Mouse (Mus musculus) embryo, embryonic 11.5 days (tissue): Measurements from ENCODE around the gene Adgrb3.
"Not testable (repeated sequence)": the region's sequence is repeated elsewhere in the genome, so short reads cannot be mapped to it uniquely, and the experiment has no call there.

Source experiments
- DNase-seq: peaks from one replicate; pipeline ENCODE4 v3.0.0-alpha.2; 2012; ENCODE audit warnings: low read depth, low spot score

Adgrb3 gene

GRCm38 (mm10) chr1:25132150-25132824 is 697.2 kb downstream of the Adgrb3 start:
- no peak for DNase-seq

DNA sequence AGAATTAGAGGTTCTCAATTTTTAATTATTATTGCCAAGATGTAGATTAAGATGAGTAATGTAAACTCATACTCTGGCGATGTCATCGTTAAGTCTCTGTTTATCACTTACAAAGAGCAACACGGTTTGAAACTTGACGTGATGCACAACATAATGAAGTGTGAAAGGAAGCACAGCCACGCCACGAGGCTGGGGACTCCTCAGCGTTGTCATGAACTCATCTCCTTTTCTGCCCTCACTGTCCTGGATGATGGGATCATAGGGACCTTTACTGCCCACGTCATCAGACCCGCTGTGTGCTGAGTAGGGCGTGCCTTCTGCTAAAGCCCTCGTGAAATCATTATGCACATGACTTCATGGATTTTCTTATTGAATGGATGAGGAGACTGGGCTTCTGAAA is 714.0 kb downstream of the Adgrb3 start:
- no peak for DNase-seq

GRCm38 (mm10) chr1:25107500-25108101 is 721.9 kb downstream of the Adgrb3 start:
- no peak for DNase-seq

- no peak for DNase-seq
Observed at GRCm38 (mm10) chr1:25106679-25107078, 722.8 kb downstream of the Adgrb3 start.

GRCm38 (mm10) chr1:25105367-25105766 is 724.1 kb downstream of the Adgrb3 start:
- no peak for DNase-seq

- DNase-seq = no peak
Observed at GRCm38 (mm10) chr1:25088010-25088719, 741.3 kb downstream of the Adgrb3 start.

- DNase-seq = no peak
Observed at GRCm38 (mm10) chr1:25085616-25086372, 743.7 kb downstream of the Adgrb3 start.

GRCm38 (mm10) chr1:25082377-25082776 is 747.1 kb downstream of the Adgrb3 start:
- DNase-seq = no peak

- DNase-seq = no peak
Observed at GRCm38 (mm10) chr1:25081265-25081849, 748.1 kb downstream of the Adgrb3 start.

DNA sequence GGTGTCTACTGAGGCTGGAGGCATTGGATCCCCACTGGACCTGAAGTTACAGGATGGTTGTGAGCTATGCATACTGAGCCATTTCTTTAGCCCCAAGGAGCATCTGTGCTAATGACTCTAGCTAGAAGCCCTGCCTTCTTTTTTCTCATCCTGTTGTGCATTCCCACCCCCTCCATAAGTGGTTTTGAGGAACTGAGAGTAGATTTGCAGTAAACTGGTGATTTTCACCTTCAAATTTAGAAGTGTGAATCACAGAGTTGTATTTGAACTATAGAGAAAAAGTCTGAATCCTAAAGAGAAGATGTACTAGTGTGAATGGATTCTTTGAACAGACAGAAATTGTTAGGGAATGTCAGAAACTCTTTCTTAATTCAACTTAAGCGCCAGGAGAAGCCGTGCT is 750.1 kb downstream of the Adgrb3 start:
- no peak for DNase-seq

DNA sequence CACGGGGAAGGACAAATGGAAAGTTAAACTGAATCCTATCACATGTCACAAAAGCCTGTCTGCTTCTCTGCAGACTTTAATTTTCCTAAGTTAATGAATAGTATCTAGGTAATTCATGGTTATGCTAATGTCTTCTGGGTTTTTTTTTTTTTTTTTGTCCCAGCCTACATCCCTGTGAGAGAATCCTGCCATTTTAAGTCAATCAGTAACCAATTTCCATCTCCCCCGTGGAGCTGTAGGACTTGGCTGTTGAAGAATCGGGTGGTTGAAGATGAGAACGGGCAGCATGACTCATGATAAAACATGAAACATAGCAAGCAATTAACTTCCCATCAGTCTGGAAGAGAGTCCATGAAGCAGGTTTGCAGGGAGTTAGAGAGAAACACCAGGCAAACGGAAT is 753.6 kb downstream of the Adgrb3 start:
- DNase-seq = no peak

- no peak for DNase-seq
Observed at GRCm38 (mm10) chr1:25063964-25064363, 765.5 kb downstream of the Adgrb3 start.

DNA sequence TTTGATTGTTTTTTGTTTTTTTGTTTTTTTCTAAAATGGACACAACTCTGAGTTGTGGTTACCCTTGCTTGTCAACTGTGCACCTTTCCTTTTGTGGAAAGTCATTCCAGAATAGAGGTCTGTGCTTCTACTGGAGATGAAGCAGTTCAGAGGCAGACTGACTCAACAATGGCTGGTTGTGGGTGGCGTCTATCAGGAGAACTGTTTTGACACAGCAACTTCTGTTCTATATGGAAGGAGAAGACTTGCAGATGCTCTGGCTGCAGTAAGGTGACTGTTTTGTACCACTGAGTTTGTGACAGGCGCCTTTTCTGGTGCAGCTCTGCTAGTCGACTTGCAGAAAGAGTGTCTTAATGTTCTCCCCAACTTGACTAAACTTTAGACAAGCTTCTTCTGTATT is 768.6 kb downstream of the Adgrb3 start:
- no peak for DNase-seq

DNA sequence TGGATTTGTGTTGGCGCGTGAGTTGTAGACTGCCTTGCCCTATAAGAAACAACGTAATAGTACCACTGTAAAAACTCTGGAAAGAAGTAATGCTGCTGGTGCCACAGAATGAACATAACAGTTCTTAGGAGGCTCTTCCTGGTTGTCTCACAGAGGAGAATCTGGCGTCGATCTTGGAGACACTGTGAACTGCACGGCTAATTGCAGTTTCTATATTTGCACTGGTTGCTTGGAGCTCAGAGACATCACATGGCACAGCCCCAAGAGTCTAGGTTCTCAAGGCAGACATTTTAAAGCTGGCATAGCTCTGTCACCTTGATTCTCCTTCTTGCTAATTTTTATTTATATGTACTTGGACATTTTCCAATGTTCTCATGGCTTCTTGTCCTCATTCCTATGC is 769.3 kb downstream of the Adgrb3 start:
- no peak for DNase-seq

DNA sequence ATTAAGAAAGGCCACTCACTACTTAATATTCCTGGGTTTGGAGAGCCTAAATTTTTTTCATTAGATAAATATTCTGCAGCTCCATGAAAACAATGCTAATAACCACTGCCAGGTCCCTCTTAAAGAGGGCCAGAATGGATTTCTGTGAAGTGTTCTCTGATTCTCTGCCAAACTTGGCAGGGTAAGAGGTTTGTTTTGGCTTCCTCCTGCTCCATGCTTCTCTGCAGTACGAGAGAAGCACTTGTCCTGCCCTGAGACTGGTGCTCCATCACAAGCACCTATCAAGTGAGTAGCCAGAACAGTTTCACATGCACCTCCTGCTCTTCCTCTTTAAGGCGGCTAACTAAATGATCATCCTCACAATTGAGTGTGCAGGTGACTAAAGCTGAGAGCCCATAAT is 771.9 kb downstream of the Adgrb3 start:
- no peak for DNase-seq

- no peak for DNase-seq
Observed at GRCm38 (mm10) chr1:25057212-25057611, 772.3 kb downstream of the Adgrb3 start.

DNA sequence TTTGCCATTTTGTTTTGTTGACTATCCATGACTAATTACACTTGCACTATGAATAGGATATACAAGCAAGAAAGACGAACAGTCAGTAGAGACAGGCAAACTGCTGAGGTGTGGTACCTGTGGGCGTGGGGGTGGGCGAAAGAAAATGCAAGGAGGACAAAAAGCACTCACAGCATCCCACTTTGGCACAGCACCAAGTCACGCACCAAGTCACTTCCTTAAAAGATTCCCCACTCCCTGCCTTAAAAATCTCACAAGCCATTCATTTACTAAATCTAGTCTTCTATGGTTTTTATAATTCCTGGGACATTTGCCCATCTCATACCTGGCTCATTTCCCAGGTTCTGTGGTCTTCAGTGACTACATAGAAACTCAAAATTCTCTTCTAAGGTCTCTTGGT is 787.4 kb downstream of the Adgrb3 start:
- DNase-seq = no peak

DNA sequence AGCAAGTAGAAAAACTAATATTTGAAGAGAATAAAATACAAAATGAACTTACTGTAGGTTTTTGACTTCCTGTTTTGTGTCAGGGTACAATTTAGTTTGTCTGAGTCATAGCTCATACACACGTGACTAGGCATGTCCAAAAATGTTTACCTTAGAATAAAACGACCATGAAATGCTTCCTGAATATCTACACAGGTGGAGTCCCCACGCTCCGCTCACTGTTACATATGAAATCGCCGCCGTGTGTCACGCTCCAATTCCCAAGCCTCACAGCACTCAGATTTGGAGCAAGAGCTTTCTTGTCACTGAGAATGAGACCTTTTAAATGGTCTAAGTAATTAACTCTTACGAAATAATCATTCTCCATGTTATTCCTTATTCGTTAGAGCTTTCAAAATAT is 795.3 kb downstream of the Adgrb3 start:
- DNase-seq = no peak

GRCm38 (mm10) chr1:25033155-25034095 is 796.1 kb downstream of the Adgrb3 start:
- DNase-seq = no peak

DNA sequence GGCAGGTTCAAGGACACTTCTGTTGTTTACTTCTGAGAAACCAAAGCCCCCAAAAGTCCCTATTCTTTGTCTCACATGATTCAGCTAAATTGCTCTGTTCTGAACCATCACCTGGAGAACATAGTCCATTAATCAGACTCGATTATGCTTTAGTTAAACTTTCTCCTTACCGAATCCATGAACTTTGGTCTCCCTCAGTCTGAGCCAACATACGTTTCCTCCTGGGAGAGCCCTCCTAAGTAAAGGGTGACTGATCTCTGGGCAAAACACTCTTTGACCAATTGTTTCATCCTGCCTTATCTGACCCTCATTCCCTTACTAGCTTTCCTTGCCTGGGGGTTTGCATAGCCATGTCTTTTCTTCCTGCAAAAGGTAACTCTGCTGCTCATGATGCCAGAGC is 806.4 kb downstream of the Adgrb3 start:
- DNase-seq = no peak

- DNase-seq = not testable (repeated sequence)
Observed at GRCm38 (mm10) chr1:25017851-25018250, 811.7 kb downstream of the Adgrb3 start.
